Mouse (Mus musculus) stomach, embryonic 15.5 days (tissue): ENCODE data around the gene Cisd2. TPM values are rescaled to one million over a fixed set of nuclear protein-coding genes. Genes with fewer than 3 reads are reported as not detected.

Experiments used
- polyA plus RNA-seq: library from polyadenylated mRNA; unstranded; fragments of >200 nt; fragmentation: Nextera tagmentation; extraction: Ambion mirVana; gene quantifications from 2 replicates; pipeline ENCODE4 v1.2.1, GENCODE M21; 2015

Gene Cisd2
- polyA plus RNA-seq, 1 experiment from 2014 or later: 60.2 TPM

Other genes starting within 250 kb of the Cisd2 start
- gene Cenpe, start 211.4 kb downstream of the Cisd2 start, polyA plus RNA-seq: 24.2 and 24.4 TPM in 2 replicates
- 6.4 and 7.0 TPM in 2 replicates for gene Bdh2, start 142.7 kb downstream of the Cisd2 start, polyA plus RNA-seq
- 2.2 and 2.4 TPM in 2 replicates for gene Slc9b2, start 116.2 kb downstream of the Cisd2 start, polyA plus RNA-seq
- 0.13 and 0.17 TPM in 2 replicates for gene Slc9b1, start 75.9 kb downstream of the Cisd2 start, polyA plus RNA-seq
- gene Ube2d3, start 14.2 kb upstream of the Cisd2 start, polyA plus RNA-seq: 469 and 491 TPM in 2 replicates
- gene Manba, start 61.7 kb upstream of the Cisd2 start, polyA plus RNA-seq: 13.5 and 17.5 TPM in 2 replicates